Mouse (Mus musculus): Measurements from ENCODE around the gene Gm9837.

Gene Gm9837

GRCm38 (mm10) chr11:53486822-53487594 is 16.7 kb upstream of the Gm9837 start:
- no peak for DNase-seq (ENCODE audit: low spot score)

DNA sequence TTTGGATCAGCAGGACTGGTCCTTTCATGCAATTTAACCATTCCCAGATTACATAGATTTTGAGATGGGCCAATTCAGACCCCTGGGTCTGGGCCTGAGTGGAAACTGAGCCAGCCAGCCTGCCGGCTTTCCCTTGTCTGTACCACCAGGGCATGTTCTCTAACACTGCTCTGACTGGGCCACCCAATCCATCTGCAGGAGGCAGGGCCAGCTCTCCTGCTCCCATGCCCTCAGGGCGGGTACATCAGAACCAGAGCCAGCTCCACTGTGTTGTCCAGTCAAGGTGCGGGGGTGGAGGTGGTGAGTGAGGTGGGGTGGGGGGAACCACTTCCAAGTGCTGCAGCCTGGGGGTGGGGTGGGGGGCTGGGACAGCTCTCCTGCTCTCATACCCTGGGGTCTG is 16.1 kb upstream of the Gm9837 start:
- no peak for DNase-seq (ENCODE audit: low spot score)

DNA sequence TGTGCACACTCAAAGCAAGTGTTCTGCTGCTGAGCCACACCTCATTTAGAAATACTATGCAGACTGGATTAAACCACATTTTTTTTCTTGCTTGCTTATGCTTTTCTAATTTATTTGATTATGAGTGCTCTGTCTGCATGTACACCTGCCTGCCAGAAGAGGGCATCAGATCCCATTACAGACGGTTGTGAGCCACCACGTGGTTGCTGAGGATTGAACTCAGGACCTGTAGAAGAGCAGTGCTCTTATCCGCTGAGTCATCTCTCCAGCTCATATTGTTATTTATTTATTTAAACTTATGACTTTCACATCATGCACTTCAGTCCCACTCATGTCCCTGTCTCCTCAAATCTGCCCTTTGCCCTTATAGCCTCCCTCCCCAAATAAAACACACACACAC is 15.4 kb upstream of the Gm9837 start:
- DNase-seq (ENCODE audit: low spot score), result no peak

- peak; percentile 76 for DNase-seq (ENCODE audit: low spot score)
These were observed 13.0 kb upstream of the Gm9837 start for GRCm38 (mm10) chr11:53483159-53483891.

GRCm38 (mm10) chr11:53481088-53481730 is 10.9 kb upstream of the Gm9837 start:
- peak; percentile 79 for DNase-seq (ENCODE audit: low spot score)

DNA sequence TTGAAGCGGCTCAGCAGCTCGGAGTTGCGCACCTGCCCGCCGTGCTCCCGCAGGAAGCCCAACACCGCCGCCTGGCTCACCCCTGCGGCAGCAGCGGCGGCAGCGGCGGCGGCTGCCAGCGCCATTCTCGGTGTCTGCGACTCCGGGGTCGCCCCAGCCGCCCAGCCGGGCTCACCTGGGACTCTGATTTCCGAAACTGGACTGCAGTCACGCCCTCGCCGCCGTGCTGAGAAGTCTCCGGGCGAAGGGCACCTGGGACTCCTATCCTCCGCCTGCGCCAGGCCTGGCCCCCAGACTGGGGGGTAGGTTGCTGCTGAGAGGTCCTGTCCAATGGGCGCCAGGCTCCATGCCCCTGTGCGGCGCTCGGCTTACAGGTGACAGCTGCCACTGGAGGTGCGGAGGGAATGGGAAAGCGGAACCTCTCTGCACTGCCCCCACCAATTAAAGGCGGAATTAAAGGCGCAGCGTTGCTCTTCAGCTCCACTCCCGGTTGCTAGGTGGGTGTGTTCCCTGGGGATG is 9.6 kb upstream of the Gm9837 start, which contains the start of the genes Gm9945 and Sowaha:
Gene Gm9945 (plus strand): TSS at position 384 of the 519 bp plus-strand sequence.
Gene Sowaha (minus strand): TSS at position 492 of the 519 bp plus-strand sequence.
- peak; percentile 64 for DNase-seq (ENCODE audit: low spot score)

- no peak for DNase-seq (ENCODE audit: low spot score)
These were observed 9.0 kb upstream of the Gm9837 start for GRCm38 (mm10) chr11:53479171-53479782.

DNA sequence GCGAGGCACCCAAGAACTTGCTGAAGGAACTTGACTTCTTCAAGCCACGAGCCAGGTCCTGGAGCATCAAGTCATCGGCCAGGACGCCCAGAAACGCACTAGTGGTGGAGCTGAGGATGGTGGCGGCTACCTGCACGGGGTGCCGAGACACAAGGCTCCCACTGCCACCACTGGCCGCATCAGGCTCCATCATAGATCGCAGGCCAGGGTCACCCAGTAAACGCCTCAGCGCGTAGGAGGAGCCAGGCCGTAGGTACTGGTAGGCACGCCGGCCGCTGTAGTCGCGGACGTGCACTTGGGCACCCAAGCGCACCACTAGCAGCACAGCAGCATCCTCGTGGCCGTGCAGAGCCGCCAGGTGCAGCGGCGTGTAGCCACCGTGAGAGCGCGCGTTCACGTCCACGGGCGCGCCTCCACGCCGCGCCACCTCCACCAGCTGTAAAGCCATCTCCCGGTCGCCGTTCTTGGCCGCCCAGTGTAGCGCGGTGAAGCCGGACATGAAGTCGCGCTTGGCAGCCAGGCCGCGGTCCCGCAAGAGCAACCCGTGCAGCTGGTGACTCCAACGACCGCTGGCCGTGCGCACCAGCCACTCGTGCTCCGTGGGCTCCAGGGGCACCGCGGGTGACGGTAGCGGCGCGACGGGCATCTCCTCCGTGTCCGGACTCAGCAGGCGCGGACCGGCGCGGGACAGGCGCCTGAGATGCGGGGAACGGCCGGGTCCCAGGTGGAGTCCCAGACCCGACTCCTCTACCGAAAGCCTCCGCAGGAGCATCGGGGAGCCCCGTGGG is 8.3 kb upstream of the Gm9837 start:
- no peak for DNase-seq (ENCODE audit: low spot score)

DNA sequence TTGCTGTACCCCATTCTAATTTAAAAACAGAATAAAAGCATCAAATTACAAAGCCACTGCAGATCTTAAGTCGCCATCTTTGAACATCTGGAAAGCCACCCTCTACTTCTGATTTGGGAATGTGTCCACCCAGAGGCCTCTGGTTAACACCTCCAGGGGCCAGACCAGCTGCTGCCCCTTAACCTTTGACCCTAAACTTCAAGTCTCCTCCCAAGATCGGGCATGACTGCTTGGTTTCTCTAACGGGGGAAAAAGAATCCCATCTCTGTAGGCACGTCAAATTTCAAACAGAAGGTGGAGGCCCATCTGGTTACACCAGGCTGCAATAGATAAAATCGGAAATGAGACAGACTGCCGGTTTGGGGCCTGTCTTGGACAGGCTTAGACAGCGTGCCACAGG is 7.6 kb upstream of the Gm9837 start:
- DNase-seq (ENCODE audit: low spot score), result no peak

- DNase-seq (ENCODE audit: low spot score), result no peak
These were observed 5.3 kb upstream of the Gm9837 start for GRCm38 (mm10) chr11:53475620-53476019.

- no peak for DNase-seq (ENCODE audit: low spot score)
These were observed 2.4 kb upstream of the Gm9837 start for GRCm38 (mm10) chr11:53472709-53473108.

DNA sequence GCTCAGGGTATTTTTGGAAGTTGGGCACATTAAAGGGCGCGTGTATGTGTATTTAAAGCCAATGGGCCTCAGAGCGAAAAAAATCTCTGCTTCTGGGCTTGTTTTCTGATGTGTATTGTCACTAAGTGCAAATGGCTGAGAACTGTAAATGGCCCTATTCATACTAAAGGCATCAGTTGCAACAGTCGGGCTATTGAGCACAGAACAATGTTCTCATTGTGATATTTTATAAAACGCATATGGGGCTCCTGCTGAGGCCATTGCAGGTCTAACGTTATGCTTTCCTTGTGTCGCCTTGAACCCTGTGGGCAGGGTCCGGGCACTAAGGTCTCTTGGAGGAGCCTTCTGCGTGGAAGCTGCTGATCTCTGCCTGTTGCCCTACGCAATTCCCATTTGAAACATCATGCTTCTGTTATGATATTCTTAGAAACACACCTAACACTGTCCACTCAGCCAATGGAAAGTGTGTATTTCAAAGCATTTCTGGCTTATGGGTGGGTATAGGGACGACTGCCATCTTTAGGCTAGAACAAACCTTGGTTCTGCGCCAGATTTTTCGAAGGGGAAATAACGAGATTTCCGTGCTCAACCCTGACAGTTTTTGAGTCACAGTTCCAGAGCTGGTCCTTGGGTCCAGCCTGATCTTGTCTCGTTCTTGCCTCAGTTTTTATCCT is 848 bp downstream of the Gm9837 start:
- DNase-seq (ENCODE audit: low spot score), result no peak

DNA sequence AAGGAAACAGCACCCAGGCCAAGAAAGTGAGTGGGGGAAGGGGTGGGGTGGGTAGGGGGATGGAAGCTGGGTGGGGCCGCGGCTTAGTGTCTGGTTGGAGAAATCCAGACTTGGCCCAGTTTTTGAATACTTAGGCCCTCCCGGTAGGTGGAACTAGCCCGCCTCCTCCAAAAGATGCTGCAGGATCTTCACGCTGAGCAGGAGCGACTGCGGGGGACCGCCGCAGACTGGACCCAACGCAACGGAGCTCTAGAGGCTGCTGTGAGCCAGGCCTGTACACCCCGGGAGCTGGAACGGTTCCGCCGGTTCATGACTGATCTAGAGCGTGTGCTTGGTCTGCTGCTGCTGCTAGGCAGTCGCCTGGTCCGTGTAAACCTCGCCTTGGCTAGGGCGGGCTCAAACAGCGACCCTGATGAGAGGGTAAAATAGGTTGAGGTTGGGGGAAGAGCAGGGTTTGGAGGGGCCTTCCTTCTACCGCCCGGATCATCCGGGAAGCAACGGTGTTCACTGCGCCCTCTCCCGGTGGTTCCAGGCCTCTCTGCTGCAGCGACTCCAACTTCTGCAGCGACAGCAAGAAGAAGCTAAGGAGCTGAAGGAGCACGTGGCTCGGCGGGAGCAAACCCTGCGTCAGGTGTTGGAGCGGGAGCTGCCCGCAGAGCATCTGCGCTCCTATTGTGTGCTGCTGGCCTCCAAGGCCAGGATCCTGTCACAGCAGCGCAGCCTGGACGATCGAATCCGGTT is 3.9 kb downstream of the Gm9837 start:
- DNase-seq (ENCODE audit: low spot score), result no peak

DNA sequence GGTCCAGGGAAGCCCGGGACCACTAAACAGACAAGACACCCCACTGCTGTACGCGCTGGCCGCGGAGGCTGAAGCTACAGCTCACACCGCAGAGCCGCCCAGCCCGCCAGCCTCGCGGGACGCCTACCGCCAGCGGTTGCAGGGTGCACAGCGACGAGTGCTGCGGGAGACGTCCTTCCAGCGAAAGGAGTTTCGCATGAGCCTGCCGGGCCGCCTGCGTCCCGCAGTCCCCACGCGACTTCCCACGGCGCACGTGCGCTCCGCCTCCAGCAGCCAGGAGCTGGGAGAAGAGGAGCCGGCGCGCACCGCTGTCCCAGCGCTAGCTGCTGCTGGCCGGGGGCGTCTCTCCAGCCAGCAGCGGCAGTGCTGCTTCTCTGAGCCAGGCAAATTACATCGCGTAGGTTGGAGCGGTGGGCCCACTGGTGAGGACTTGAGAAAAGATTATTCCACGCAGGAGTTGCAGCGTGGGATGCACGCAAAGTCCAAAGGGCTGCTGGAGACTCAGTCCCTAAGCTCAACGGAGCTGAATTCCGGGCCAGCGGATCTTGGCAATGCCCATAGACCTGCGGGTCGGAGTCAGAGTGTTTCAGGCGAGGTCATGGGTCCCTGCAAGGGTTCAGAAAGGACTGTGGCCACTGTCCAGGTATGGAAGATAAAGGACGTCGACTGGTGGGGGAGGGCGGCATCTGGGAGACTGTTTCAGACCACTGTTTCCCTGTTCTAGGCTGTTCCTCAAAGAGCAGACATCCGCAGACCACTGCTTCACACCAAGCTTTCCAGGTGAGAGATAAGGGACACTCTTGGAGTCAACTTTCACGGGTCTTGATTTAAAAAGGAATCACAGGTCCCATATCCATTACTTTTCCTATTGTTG is 6.5 kb downstream of the Gm9837 start:
- DNase-seq (ENCODE audit: low spot score), result no peak

- DNase-seq (ENCODE audit: low spot score), result no peak
These were observed 8.6 kb downstream of the Gm9837 start for GRCm38 (mm10) chr11:53461727-53462126.

DNA sequence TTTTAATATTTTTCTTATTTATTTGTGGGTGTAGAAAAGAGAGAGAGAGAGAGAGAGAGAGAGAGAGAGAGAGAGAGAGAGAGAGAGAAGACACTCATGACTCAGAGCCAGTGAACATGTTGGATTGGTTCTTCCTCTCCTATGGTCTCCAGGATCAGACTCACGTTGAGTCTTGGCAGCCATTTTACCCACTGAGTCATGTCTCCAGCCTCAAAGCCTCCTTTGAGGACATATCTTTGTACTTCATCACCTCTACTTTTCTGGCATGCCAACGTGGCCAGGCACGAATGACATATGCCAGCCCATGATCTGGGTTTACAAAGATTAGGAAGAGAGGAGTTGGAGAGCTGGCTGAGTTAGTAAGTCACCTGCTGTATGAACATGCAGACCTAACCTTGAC is 10.1 kb downstream of the Gm9837 start:
- no peak for DNase-seq (ENCODE audit: low spot score)

DNA sequence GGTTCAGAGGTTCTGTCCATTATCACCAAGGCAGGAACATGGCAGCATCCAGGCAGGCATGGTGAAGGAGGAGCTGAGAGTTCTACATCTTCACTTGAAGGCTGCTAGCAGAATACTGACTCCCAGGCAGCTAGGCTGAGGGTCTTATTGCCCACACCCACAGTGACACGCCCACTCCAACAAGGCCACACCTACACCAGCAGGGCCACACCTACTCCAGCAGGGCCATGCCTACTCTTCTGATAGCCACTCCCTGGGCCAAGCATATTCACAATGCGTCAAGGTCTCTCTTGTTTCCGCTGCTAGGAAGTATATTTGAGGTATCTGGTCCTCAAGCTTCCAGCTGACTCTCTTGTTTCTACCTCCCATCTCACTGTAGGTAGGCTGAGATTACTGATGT is 11.3 kb downstream of the Gm9837 start:
- DNase-seq (ENCODE audit: low spot score), result no peak

- DNase-seq (ENCODE audit: low spot score), result no peak
These were observed 12.8 kb downstream of the Gm9837 start for GRCm38 (mm10) chr11:53457372-53457954.

Data from c-Kit-positive CD71-positive TER-119-positive erythroid progenitor cells, embryonic 14.5 days (primary cell).